Mouse (Mus musculus) gonadal fat pad, adult 2 months (tissue): ENCODE results near the gene Ralgps1. TPM values are rescaled to one million over a fixed set of nuclear protein-coding genes. Genes with fewer than 3 reads are reported as not detected.
"Not testable (repeated sequence)": the region's sequence is repeated elsewhere in the genome, so short reads cannot be mapped to it uniquely, and the experiment has no call there.

ENCODE experiments used
- DNase-seq: peaks from one replicate; pipeline ENCODE4 v3.0.0-alpha.2; 2012; ENCODE audit warnings: low read depth
- polyA plus RNA-seq: library from polyadenylated mRNA; depleted of rRNA; stranded (reverse); fragments of >200 nt; gene quantifications from 2 replicates; pipeline ENCODE4 v1.2.3, GENCODE M21; 2012

Ralgps1 gene
- polyA plus RNA-seq, 1 experiment: 10.6 TPM

- no peak for DNase-seq
These were observed 236.4 kb downstream of the Ralgps1 start for GRCm38 (mm10) chr2:33134766-33135490.

GRCm38 (mm10) chr2:33132306-33132705, 239.0 kb downstream of the Ralgps1 start:
- DNase-seq: no peak

- DNase-seq: no peak
These were observed 239.7 kb downstream of the Ralgps1 start, which contains the start of gene Garnl3 for GRCm38 (mm10) chr2:33131500-33132092. Gene Garnl3 (minus strand): TSS chr2:33131654.

GRCm38 (mm10) chr2:33130526-33131483, 240.5 kb downstream of the Ralgps1 start:
- peak; percentile 75 for DNase-seq

- no peak for DNase-seq
These were observed 241.2 kb downstream of the Ralgps1 start for GRCm38 (mm10) chr2:33130141-33130525.

GRCm38 (mm10) chr2:33129696-33130095, 241.6 kb downstream of the Ralgps1 start:
- DNase-seq: no peak

GRCm38 (mm10) chr2:33129005-33129404, 242.3 kb downstream of the Ralgps1 start:
- no peak for DNase-seq

- no peak for DNase-seq
These were observed 244.0 kb downstream of the Ralgps1 start for GRCm38 (mm10) chr2:33127271-33127670.

GRCm38 (mm10) chr2:33122856-33123255, 248.4 kb downstream of the Ralgps1 start:
- no peak for DNase-seq

GRCm38 (mm10) chr2:33100536-33100935, 270.8 kb downstream of the Ralgps1 start:
- no peak for DNase-seq

GRCm38 (mm10) chr2:33097326-33097725, 274.0 kb downstream of the Ralgps1 start:
- not testable (repeated sequence) for DNase-seq

GRCm38 (mm10) chr2:33095221-33095671, 276.0 kb downstream of the Ralgps1 start:
- no peak for DNase-seq

GRCm38 (mm10) chr2:33090620-33091520, 280.4 kb downstream of the Ralgps1 start:
- no peak for DNase-seq

GRCm38 (mm10) chr2:33090033-33090400, 281.3 kb downstream of the Ralgps1 start:
- DNase-seq: not testable (repeated sequence)

GRCm38 (mm10) chr2:33089356-33090032, 281.8 kb downstream of the Ralgps1 start:
- DNase-seq: no peak

GRCm38 (mm10) chr2:33086671-33087363, 284.5 kb downstream of the Ralgps1 start:
- no peak for DNase-seq

GRCm38 (mm10) chr2:33086016-33086596, 285.2 kb downstream of the Ralgps1 start:
- no peak for DNase-seq

- DNase-seq: no peak
These were observed 287.1 kb downstream of the Ralgps1 start for GRCm38 (mm10) chr2:33084221-33084620.
